Mouse (Mus musculus) layer of hippocampus, adult 18-20 months (tissue): Measurements from ENCODE around the gene Olfr870. TPM values are rescaled to one million over a fixed set of nuclear protein-coding genes. Genes with fewer than 3 reads are reported as not detected.
"Not testable (repeated sequence)": the region's sequence is repeated elsewhere in the genome, so short reads cannot be mapped to it uniquely, and the experiment has no call there.

Experiments
- DNase-seq, 2 experiments: peaks; one replicate each; pipeline ENCODE4 v3.0.0; 2022; ENCODE audit warnings: low spot score in 2 of 2
- long read RNA-seq: library from polyadenylated mRNA; stranded (forward); transcript quantifications from one replicate; pipeline ENCODE4 v2.0.0, GENCODE M21; 2021
- total RNA-seq, 2 experiments: library from RNA; stranded (reverse); gene quantifications; 2 replicates each; pipeline ENCODE4 v1.2.3; 2021

Gene Olfr870
- total RNA-seq: not detected
- long read RNA-seq: 0 reads

GRCm38 (mm10) chr9:20173957-20174356 lies at the start of gene Olfr870:
Gene Olfr870 (minus strand): TSS chr9:20174057.
- no peak for DNase-seq

GRCm38 (mm10) chr9:20211907-20212306 lies 38.0 kb upstream of the Olfr870 start, which contains the start of gene Olfr871:
Gene Olfr871 (plus strand): TSS chr9:20212207.
- DNase-seq: no peak

GRCm38 (mm10) chr9:20211477-20211876 lies 37.6 kb upstream of the Olfr870 start:
- DNase-seq: no peak

- DNase-seq: no peak
Observed at GRCm38 (mm10) chr9:20210812-20211211, 37.0 kb upstream of the Olfr870 start.

GRCm38 (mm10) chr9:20203413-20203984 lies 29.6 kb upstream of the Olfr870 start:
- DNase-seq: not testable (repeated sequence)

- no peak for DNase-seq
Observed at GRCm38 (mm10) chr9:20202131-20202530, 28.3 kb upstream of the Olfr870 start.

GRCm38 (mm10) chr9:20179463-20179862 lies 5.6 kb upstream of the Olfr870 start:
- no peak for DNase-seq

- DNase-seq: no peak
Observed at GRCm38 (mm10) chr9:20149706-20150105, 24.2 kb downstream of the Olfr870 start.

- DNase-seq: no peak
Observed at GRCm38 (mm10) chr9:20128709-20129108, 45.1 kb downstream of the Olfr870 start, which contains the start of gene Olfr869. Gene Olfr869 (plus strand): TSS chr9:20129009.

Other genes starting within 250 kb of the Olfr870 start
- gene Olfr866, start 146.0 kb downstream of the Olfr870 start, total RNA-seq: not detected
- not detected for gene Olfr867, start 116.5 kb downstream of the Olfr870 start, total RNA-seq
- gene Olfr868, start 75.4 kb downstream of the Olfr870 start, total RNA-seq: not detected
- gene Olfr869, start 45.0 kb downstream of the Olfr870 start, total RNA-seq: not detected
- not detected for gene Olfr871, start 38.1 kb upstream of the Olfr870 start, total RNA-seq
- gene Olfr872, start 63.1 kb upstream of the Olfr870 start, total RNA-seq: not detected
- gene Olfr39, start 108.3 kb upstream of the Olfr870 start, total RNA-seq: not detected
- not detected for gene Olfr873, start 124.5 kb upstream of the Olfr870 start, total RNA-seq
- not detected for gene Olfr18, start 162.0 kb upstream of the Olfr870 start, total RNA-seq
- 1 to 10 TPM; 9.3 to 9.6 TPM for gene Zfp560, start 211.1 kb upstream of the Olfr870 start, total RNA-seq